In the genomic region with DNA sequence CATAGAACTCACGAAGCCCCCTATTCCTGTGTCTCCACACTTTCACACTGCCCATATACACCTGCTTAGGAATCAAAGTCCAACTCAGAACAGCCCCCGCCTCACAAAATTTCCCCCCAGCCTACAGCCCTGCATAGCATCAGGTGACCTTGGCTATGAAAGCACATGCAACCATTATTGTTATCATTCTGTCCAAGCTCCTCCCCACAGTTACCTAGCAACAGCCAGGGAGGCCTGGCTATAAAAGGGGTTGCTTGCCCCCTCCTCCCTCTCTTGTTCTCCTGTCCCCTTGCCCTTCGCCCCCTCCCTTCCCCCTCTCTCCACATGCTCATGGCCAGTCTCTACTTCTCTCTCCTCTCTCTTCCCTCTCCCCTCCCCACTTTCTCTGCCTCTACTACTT, we compare ENCODE assay signal across 12 mouse cellular contexts.
A peak's percentile ranks its signal among the peaks of the same experiment; 100 is the strongest.
DNase-seq lines count a peak whose midpoint lies in the region; ATAC-seq and TF ChIP-seq lines count a peak whose summit lies in the region.
"Had no signal": no experiment of that assay in that cellular context is flagged by ENCODE, and none has a peak within 500 bp of the region (broad histone marks: within the 10 kb centered on the region; RNA-seq: fewer than 3 reads in every experiment).

No protein-coding gene starts in this region.

- intact Hi-C loops in gastrocnemius, postnatal 14 days (cut with DNase I; ENCODE audit: low total_unique reads) = no loop called here

- peak; percentile 84 for ATAC-seq in intestine, embryonic 14.5 days (replicated peaks; ENCODE audit: low FRiP score, low TSS enrichment, low read depth)
- no peak for ATAC-seq in intestine, postnatal 0 days
- peak; percentile 73 for ATAC-seq in forebrain, embryonic 12.5 days (ENCODE audit: low FRiP score)
- ATAC-seq in megakaryocyte, adult 5-6 weeks (ENCODE audit: poor library complexity, severe bottlenecking) = no peak

- peaks cover 9% of the 10 kb centered on the region for H3K4me1 ChIP-seq in intestine, embryonic 14.5 days (replicated peaks; ENCODE audit: control insufficient read depth, insufficient read depth, low read length)
- H3K4me1 ChIP-seq in intestine, postnatal 0 days (replicated peaks; ENCODE audit: control insufficient read depth, insufficient read depth, low read length) = no peaks in the 10 kb centered on the region
- peaks cover 22% of the 10 kb centered on the region for H3K4me1 ChIP-seq in forebrain, embryonic 12.5 days
- peaks cover 36% of the 10 kb centered on the region for H3K4me1 ChIP-seq in limb, embryonic 10.5 days

- no peak overlapping the region for H3K4me2 ChIP-seq in intestine, embryonic 14.5 days (ENCODE audit: low read length)
- H3K4me2 ChIP-seq in intestine, postnatal 0 days (replicated peaks; ENCODE audit: low read depth) = no peak overlapping the region
- no peak overlapping the region for H3K4me2 ChIP-seq in forebrain, embryonic 12.5 days
- H3K4me2 ChIP-seq: kidney, embryonic 15.5 days had no signal

- H3K27ac ChIP-seq in intestine, embryonic 14.5 days (ENCODE audit: low read depth) = 0 out of 2 replicates have a peak overlapping the region, but pooled peaks have one; percentile 47
- H3K27ac ChIP-seq in intestine, postnatal 0 days (ENCODE audit: low read depth, low read length) = no peak overlapping the region
- no peak overlapping the region for H3K27ac ChIP-seq in forebrain, embryonic 12.5 days
- H3K27ac ChIP-seq in limb, embryonic 10.5 days = peak overlapping the region; percentile 74
- H3K27ac ChIP-seq: kidney, embryonic 15.5 days had no signal

- peak; percentile 57 for DNase-seq in intestine, embryonic 14.5 days (ENCODE audit: low spot score)
- no peak for DNase-seq in limb, embryonic 10.5 days (ENCODE audit: low spot score)
- peak; percentile 65 for DNase-seq in retina, embryonic 14.5 days (ENCODE audit: low spot score)
- no peak for DNase-seq in spleen, postnatal 10 days (ENCODE audit: low spot score in 2 of 2)
- no peak for DNase-seq in gastrocnemius, postnatal 14 days
- DNase-seq: cerebellum, postnatal 14 days; left cerebral cortex, postnatal 4 days; lung, postnatal 14 days had no signal

- H3K9me3 ChIP-seq in intestine, embryonic 14.5 days (ENCODE audit: control insufficient read depth, low read length) = 0 out of 2 replicates have a peak, but pooled peaks cover 2% of the 10 kb centered on the region
- H3K9me3 ChIP-seq in intestine, postnatal 0 days (ENCODE audit: control insufficient read depth) = no peaks in the 10 kb centered on the region
- no peaks in the 10 kb centered on the region for H3K9me3 ChIP-seq in forebrain, embryonic 12.5 days
- no peaks in the 10 kb centered on the region for H3K9me3 ChIP-seq in limb, embryonic 10.5 days (replicated peaks)
- H3K9me3 ChIP-seq: kidney, embryonic 15.5 days had no signal

- no peak overlapping the region for H3K9ac ChIP-seq in intestine, embryonic 14.5 days (ENCODE audit: low read length)
- H3K9ac ChIP-seq in intestine, postnatal 0 days (ENCODE audit: low read depth, low read length) = no peak overlapping the region
- H3K9ac ChIP-seq in forebrain, embryonic 12.5 days = no peak overlapping the region
- H3K9ac ChIP-seq: kidney, embryonic 15.5 days had no signal

- H3K4me3 ChIP-seq in intestine, embryonic 14.5 days (ENCODE audit: low read depth, low read length) = no peak overlapping the region
- no peak overlapping the region for H3K4me3 ChIP-seq in intestine, postnatal 0 days (ENCODE audit: low read depth, low read length)
- no peak overlapping the region for H3K4me3 ChIP-seq in forebrain, embryonic 12.5 days (replicated peaks)
- H3K4me3 ChIP-seq in limb, embryonic 10.5 days = no peak overlapping the region
- H3K4me3 ChIP-seq: kidney, embryonic 15.5 days had no signal

- no peaks in the 10 kb centered on the region for H3K36me3 ChIP-seq in intestine, embryonic 14.5 days (ENCODE audit: control insufficient read depth, insufficient read depth, low read length)
- H3K36me3 ChIP-seq in intestine, postnatal 0 days (ENCODE audit: control insufficient read depth, insufficient read depth) = no peaks in the 10 kb centered on the region
- H3K36me3 ChIP-seq in forebrain, embryonic 12.5 days (replicated peaks) = no peaks in the 10 kb centered on the region
- H3K36me3 ChIP-seq in limb, embryonic 10.5 days = no peaks in the 10 kb centered on the region
- H3K36me3 ChIP-seq: kidney, embryonic 15.5 days had no signal

- no peaks in the 10 kb centered on the region for H3K27me3 ChIP-seq in intestine, embryonic 14.5 days (replicated peaks; ENCODE audit: control insufficient read depth, insufficient read depth, low read length)
- H3K27me3 ChIP-seq in intestine, postnatal 0 days (replicated peaks; ENCODE audit: control insufficient read depth, insufficient read depth, low read length) = no peaks in the 10 kb centered on the region
- no peaks in the 10 kb centered on the region for H3K27me3 ChIP-seq in forebrain, embryonic 12.5 days
- no peaks in the 10 kb centered on the region for H3K27me3 ChIP-seq in limb, embryonic 10.5 days (ENCODE audit: low read depth, poor library complexity, severe bottlenecking)
- H3K27me3 ChIP-seq: kidney, embryonic 15.5 days had no signal

- 76% methylated on average over 3 of the region's 3 CpGs for WGBS in intestine, embryonic 14.5 days
- WGBS in intestine, postnatal 0 days = 53% methylated on average over 3 of the region's 3 CpGs
- 50% methylated on average over 3 of the region's 3 CpGs for WGBS in forebrain, embryonic 12.5 days
- WGBS in limb, embryonic 10.5 days = 73% methylated on average over 3 of the region's 3 CpGs

- no peak for TF ChIP-seq CTCF in intestine, postnatal 0 days (IDR thresholded peaks at IDR 0.05; ENCODE audit: low read depth)

Comparison
In these comparisons a context has a peak if more than half of its experiments do, and no peak if none do; other contexts are left out.
1. ATAC-seq: peak in intestine, embryonic 14.5 days (single experiment) and forebrain, embryonic 12.5 days (single experiment); none in intestine, postnatal 0 days (single experiment) and megakaryocyte, adult 5-6 weeks (single experiment).
2. H3K27ac ChIP-seq: peak in intestine, embryonic 14.5 days (single experiment) and limb, embryonic 10.5 days (single experiment); none in intestine, postnatal 0 days (single experiment) and forebrain, embryonic 12.5 days (single experiment).
3. DNase-seq: peak in intestine, embryonic 14.5 days (single experiment) and retina, embryonic 14.5 days (single experiment); none in limb, embryonic 10.5 days (single experiment), spleen, postnatal 10 days (0 of 2) and gastrocnemius, postnatal 14 days (single experiment).